Mouse (Mus musculus): Measurements from ENCODE around the gene Mical3. TPM values are rescaled to one million over a fixed set of nuclear protein-coding genes. Genes with fewer than 3 reads are reported as not detected.

Gene Mical3
- polyA plus RNA-seq, 1 experiment from 2014 or later: 17.0 TPM

DNA sequence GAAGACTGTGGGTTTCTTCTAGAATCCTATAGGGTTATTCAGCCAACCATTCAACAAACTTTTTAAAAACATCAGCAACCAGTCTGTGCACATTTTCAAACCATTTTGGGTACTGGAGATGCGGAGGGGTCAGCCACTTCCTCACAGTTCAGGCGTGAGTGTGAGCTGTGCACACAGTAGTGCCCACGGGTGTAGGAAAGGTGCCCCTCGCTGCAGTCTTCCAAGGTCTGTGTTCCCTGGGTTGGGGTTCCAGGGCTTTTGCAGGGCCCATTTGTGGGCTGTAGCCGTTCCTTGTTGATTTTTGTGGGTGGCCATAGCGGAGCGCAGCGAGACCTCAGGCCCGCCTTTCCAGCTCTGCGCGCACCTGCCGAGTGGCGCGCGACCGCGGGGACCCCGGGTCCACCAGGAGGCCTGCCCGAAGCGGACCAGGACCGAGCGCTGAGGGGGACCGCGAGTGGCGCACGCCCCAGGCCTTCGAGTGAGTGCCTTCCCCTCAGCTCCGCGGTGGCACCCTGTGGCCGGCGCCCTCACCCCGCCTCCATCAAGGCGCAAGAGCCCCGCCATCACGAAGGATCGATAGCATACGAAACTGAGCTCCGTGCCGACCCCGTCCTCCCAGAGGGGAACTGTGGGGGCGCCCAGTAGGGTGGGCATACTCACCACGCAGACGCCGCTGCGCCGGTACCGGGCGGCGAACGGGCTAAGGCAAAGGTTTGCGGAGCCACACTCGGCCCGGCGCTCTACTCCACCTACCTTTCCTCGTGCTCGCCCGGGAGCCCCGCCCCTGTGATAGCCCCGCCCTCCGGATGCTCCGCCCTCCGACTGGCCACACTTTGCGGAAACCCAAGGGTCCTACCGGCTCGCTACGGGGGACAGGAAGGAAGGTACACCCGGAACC lies 214.5 kb downstream of the Mical3 start, which contains the start of gene Bid:
TSS of gene Bid (minus strand) at position 780 of the 898 bp plus-strand sequence.
- H3K4me3 ChIP-seq (ENCODE audit: low read depth, low read length): peak within 1 kb of the TSS; percentile 64
- H3K27ac ChIP-seq (replicated peaks; ENCODE audit: low read depth, low read length): no peak within 1 kb of the TSS
- 0 out of 2 replicates have a peak, but pooled peaks cover 8% of the 10 kb centered on the region for H3K27me3 ChIP-seq (replicated peaks; ENCODE audit: control insufficient read depth, insufficient read depth, low read length)
- peak within 1 kb of the TSS; percentile 61 for H3K9ac ChIP-seq (ENCODE audit: low read depth, low read length)
- DNase-seq (ENCODE audit: low spot score) (peak; percentile 80), ATAC-seq (ENCODE audit: low read depth) (peak; percentile 91)
- H3K9me3 ChIP-seq (ENCODE audit: control insufficient read depth, low read length): no peaks in the 10 kb centered on the region
- H3K36me3 ChIP-seq (ENCODE audit: control insufficient read depth, insufficient read depth, low read length): no peaks in the 10 kb centered on the region
- 1% methylated on average over 30 of the region's 67 CpGs for whole genome bisulfite sequencing
- peaks cover 13% of the 10 kb centered on the region for H3K4me1 ChIP-seq (ENCODE audit: control insufficient read depth, insufficient read depth, low read length)
- peak within 1 kb of the TSS; percentile 94 for H3K4me2 ChIP-seq (ENCODE audit: low read depth, low read length)

GRCm38 (mm10) chr6:120915649-120915975 lies 215.2 kb downstream of the Mical3 start:
- peak overlapping the region; percentile 94 for H3K4me2 ChIP-seq (ENCODE audit: low read depth, low read length)
- H3K4me3 ChIP-seq (ENCODE audit: low read depth, low read length): peak overlapping the region; percentile 64

DNA sequence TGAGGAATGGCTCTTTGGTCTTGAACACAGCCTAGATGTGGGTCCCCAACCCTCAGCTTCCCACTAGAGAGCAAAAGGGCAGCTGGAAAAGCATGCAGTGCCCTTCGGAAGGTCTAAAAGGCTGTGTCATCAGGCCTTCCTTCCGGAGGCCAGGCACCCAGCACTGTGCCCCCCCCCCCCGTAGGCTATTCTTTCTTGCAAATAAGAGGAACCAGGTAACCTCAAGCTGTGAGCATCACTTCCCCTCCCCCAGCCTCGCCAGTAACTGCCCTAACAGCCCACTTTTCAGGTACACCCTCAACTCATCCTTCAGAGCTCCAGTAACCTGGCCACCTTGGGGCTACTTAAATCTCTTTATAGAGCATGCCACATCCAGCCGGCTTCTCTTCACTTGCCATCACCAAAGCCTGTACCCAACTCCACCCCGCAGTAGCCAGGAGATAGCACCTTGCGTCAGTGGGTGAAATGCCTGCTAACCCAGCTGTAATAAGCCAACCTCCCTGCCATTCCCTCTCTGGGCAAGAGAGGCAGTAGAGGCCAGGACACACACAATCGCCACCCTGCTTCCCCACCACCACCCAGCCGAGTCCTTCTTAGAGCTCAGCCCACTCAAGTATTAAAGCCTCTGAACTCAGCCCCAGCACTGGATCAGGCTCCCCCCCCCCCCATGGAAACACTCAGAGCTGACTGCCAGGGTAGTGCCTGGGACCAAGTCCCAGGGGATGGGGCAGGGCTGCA lies 215.7 kb downstream of the Mical3 start:
- Histone ChIP-seq H3K27ac (replicated peaks; ENCODE audit: low read depth, low read length) (no peak overlapping the region), H3K4me3 (ENCODE audit: low read depth, low read length) (no peak overlapping the region), H3K9me3 (ENCODE audit: control insufficient read depth, low read length) (no peaks in the 10 kb centered on the region), H3K4me1 (ENCODE audit: control insufficient read depth, insufficient read depth, low read length) (peaks cover 13% of the 10 kb centered on the region), H3K9ac (ENCODE audit: low read depth, low read length) (no peak overlapping the region), H3K27me3 (replicated peaks; ENCODE audit: control insufficient read depth, insufficient read depth, low read length) (0 out of 2 replicates have a peak, but pooled peaks cover 8% of the 10 kb centered on the region), H3K4me2 (ENCODE audit: low read depth, low read length) (peak overlapping the region; percentile 94), H3K36me3 (ENCODE audit: control insufficient read depth, insufficient read depth, low read length) (no peaks in the 10 kb centered on the region)
- WGBS: 59% methylated on average over 8 of the region's 9 CpGs
- no peak for ATAC-seq (ENCODE audit: low read depth)
- peak; percentile 24 for DNase-seq (ENCODE audit: low spot score)

More at GRCm38 (mm10) chr6:120915649-120915975, 215.2 kb downstream of the Mical3 start:
- H3K9me3 ChIP-seq (ENCODE audit: control insufficient read depth, low read length): no peaks in the 10 kb centered on the region
- H3K36me3 ChIP-seq (ENCODE audit: control insufficient read depth, insufficient read depth, low read length): no peaks in the 10 kb centered on the region
- DNase-seq (ENCODE audit: low spot score) (no peak), ATAC-seq (ENCODE audit: low read depth) (no peak)
- peaks cover 13% of the 10 kb centered on the region for H3K4me1 ChIP-seq (ENCODE audit: control insufficient read depth, insufficient read depth, low read length)
- 0 out of 2 replicates have a peak, but pooled peaks cover 8% of the 10 kb centered on the region for H3K27me3 ChIP-seq (replicated peaks; ENCODE audit: control insufficient read depth, insufficient read depth, low read length)
- H3K9ac ChIP-seq (ENCODE audit: low read depth, low read length): no peak overlapping the region
- H3K27ac ChIP-seq (replicated peaks; ENCODE audit: low read depth, low read length): no peak overlapping the region
- WGBS: 36% methylated on average over 2 of the region's 2 CpGs

DNA sequence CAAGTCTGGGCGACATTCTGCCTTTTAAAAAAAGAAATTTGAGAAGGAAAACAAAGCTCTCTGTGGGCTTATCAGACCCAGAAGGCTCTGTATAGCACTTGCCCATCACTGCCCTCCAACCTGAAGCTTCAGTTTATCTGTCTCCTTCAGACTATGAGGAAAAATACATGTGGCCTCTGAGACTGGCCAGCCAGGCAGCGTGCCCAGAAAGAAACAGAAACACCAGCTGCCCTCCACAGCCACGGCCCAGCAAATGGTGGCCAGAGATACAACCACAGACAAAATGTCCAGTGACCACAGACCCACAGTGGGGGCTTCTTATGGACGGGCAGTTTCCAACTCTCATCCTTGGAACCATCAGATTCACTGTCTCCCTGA lies 216.3 kb downstream of the Mical3 start:
- Histone ChIP-seq H3K9ac (ENCODE audit: low read depth, low read length) (no peak overlapping the region), H3K36me3 (ENCODE audit: control insufficient read depth, insufficient read depth, low read length) (no peaks in the 10 kb centered on the region), H3K27me3 (replicated peaks; ENCODE audit: control insufficient read depth, insufficient read depth, low read length) (0 out of 2 replicates have a peak, but pooled peaks cover 8% of the 10 kb centered on the region), H3K27ac (replicated peaks; ENCODE audit: low read depth, low read length) (no peak overlapping the region), H3K4me3 (ENCODE audit: low read depth, low read length) (no peak overlapping the region), H3K4me1 (ENCODE audit: control insufficient read depth, insufficient read depth, low read length) (peaks cover 13% of the 10 kb centered on the region), H3K9me3 (ENCODE audit: control insufficient read depth, low read length) (no peaks in the 10 kb centered on the region), H3K4me2 (ENCODE audit: low read depth, low read length) (no peak overlapping the region)
- ATAC-seq (ENCODE audit: low read depth) (no peak), DNase-seq (ENCODE audit: low spot score) (no peak)
- 71% methylated on average over 4 of the region's 4 CpGs for WGBS

- Histone ChIP-seq H3K9ac (ENCODE audit: low read depth, low read length) (no peak overlapping the region), H3K36me3 (ENCODE audit: control insufficient read depth, insufficient read depth, low read length) (no peaks in the 10 kb centered on the region)
- 85% methylated on average over 8 of the region's 8 CpGs for WGBS
Measured at GRCm38 (mm10) chr6:120913783-120914182, 217.0 kb downstream of the Mical3 start.

GRCm38 (mm10) chr6:120912931-120913330 lies 217.9 kb downstream of the Mical3 start:
- ATAC-seq (ENCODE audit: low read depth) (no peak), DNase-seq (ENCODE audit: low spot score) (peak; percentile 27)
- no peak overlapping the region for H3K9ac ChIP-seq (ENCODE audit: low read depth, low read length)
- H3K9me3 ChIP-seq (ENCODE audit: control insufficient read depth, low read length): no peaks in the 10 kb centered on the region
- no peak overlapping the region for H3K4me2 ChIP-seq (ENCODE audit: low read depth, low read length)
- peaks cover 13% of the 10 kb centered on the region for H3K4me1 ChIP-seq (ENCODE audit: control insufficient read depth, insufficient read depth, low read length)
- 55% methylated on average over 2 of the region's 2 CpGs for WGBS
- H3K27me3 ChIP-seq (replicated peaks; ENCODE audit: control insufficient read depth, insufficient read depth, low read length): 0 out of 2 replicates have a peak, but pooled peaks cover 8% of the 10 kb centered on the region
- no peak overlapping the region for H3K4me3 ChIP-seq (ENCODE audit: low read depth, low read length)
- no peaks in the 10 kb centered on the region for H3K36me3 ChIP-seq (ENCODE audit: control insufficient read depth, insufficient read depth, low read length)
- H3K27ac ChIP-seq (replicated peaks; ENCODE audit: low read depth, low read length): no peak overlapping the region

More at GRCm38 (mm10) chr6:120913783-120914182, 217.0 kb downstream of the Mical3 start:
- H3K27ac ChIP-seq (replicated peaks; ENCODE audit: low read depth, low read length): no peak overlapping the region
- peaks cover 13% of the 10 kb centered on the region for H3K4me1 ChIP-seq (ENCODE audit: control insufficient read depth, insufficient read depth, low read length)
- H3K27me3 ChIP-seq (replicated peaks; ENCODE audit: control insufficient read depth, insufficient read depth, low read length): 0 out of 2 replicates have a peak, but pooled peaks cover 8% of the 10 kb centered on the region
- ATAC-seq (ENCODE audit: low read depth) (no peak), DNase-seq (ENCODE audit: low spot score) (no peak)
- no peak overlapping the region for H3K4me3 ChIP-seq (ENCODE audit: low read depth, low read length)
- no peak overlapping the region for H3K4me2 ChIP-seq (ENCODE audit: low read depth, low read length)
- no peaks in the 10 kb centered on the region for H3K9me3 ChIP-seq (ENCODE audit: control insufficient read depth, low read length)

GRCm38 (mm10) chr6:120911213-120912007 lies 219.4 kb downstream of the Mical3 start:
- peaks cover 10% of the 10 kb centered on the region for H3K4me1 ChIP-seq (ENCODE audit: control insufficient read depth, insufficient read depth, low read length)
- H3K4me2 ChIP-seq (ENCODE audit: low read depth, low read length): no peak overlapping the region
- 0 out of 2 replicates have a peak, but pooled peaks cover 8% of the 10 kb centered on the region for H3K27me3 ChIP-seq (replicated peaks; ENCODE audit: control insufficient read depth, insufficient read depth, low read length)
- no peak overlapping the region for H3K27ac ChIP-seq (replicated peaks; ENCODE audit: low read depth, low read length)
- ATAC-seq (ENCODE audit: low read depth) (no peak), DNase-seq (ENCODE audit: low spot score) (no peak)
- H3K4me3 ChIP-seq (ENCODE audit: low read depth, low read length): no peak overlapping the region
- 69% methylated on average over 13 of the region's 13 CpGs for WGBS
- no peaks in the 10 kb centered on the region for H3K9me3 ChIP-seq (ENCODE audit: control insufficient read depth, low read length)
- H3K9ac ChIP-seq (ENCODE audit: low read depth, low read length): no peak overlapping the region
- no peaks in the 10 kb centered on the region for H3K36me3 ChIP-seq (ENCODE audit: control insufficient read depth, insufficient read depth, low read length)

- no peaks in the 10 kb centered on the region for H3K27me3 ChIP-seq (replicated peaks; ENCODE audit: control insufficient read depth, insufficient read depth, low read length)
- DNase-seq (ENCODE audit: low spot score) (no peak), ATAC-seq (ENCODE audit: low read depth) (no peak)
- H3K9me3 ChIP-seq (ENCODE audit: control insufficient read depth, low read length): no peaks in the 10 kb centered on the region
- no peaks in the 10 kb centered on the region for H3K4me1 ChIP-seq (ENCODE audit: control insufficient read depth, insufficient read depth, low read length)
- no peaks in the 10 kb centered on the region for H3K36me3 ChIP-seq (ENCODE audit: control insufficient read depth, insufficient read depth, low read length)
- no peak overlapping the region for H3K4me2 ChIP-seq (ENCODE audit: low read depth, low read length)
- H3K9ac ChIP-seq (ENCODE audit: low read depth, low read length): no peak overlapping the region
- no peak overlapping the region for H3K27ac ChIP-seq (replicated peaks; ENCODE audit: low read depth, low read length)
- 74% methylated on average over 3 of the region's 3 CpGs for WGBS
- no peak overlapping the region for H3K4me3 ChIP-seq (ENCODE audit: low read depth, low read length)
Measured at GRCm38 (mm10) chr6:120909501-120909900, 221.3 kb downstream of the Mical3 start.

Measured in embryonic facial prominence, embryonic 14.5 days (tissue).